Mouse (Mus musculus) hindbrain, embryonic 14.5 days (tissue): ENCODE measurements around the gene Prkar1b. TPM values are rescaled to one million over a fixed set of nuclear protein-coding genes. Genes with fewer than 3 reads are reported as not detected.
A peak's percentile ranks its signal among the peaks of the same experiment; 100 is the strongest.

Experiments used
- ATAC-seq: fragments of 200-750 bp; cut with Nextera tagmentation; 2 replicates; pipeline ENCODE4 v1.8.0; 2017; ENCODE audit warnings: moderate number of reproducible peaks, mild to moderate bottlenecking, moderate TSS enrichment, moderate library complexity; ENCODE audit not compliant: low FRiP score
- DNase-seq: peaks from one replicate; pipeline ENCODE4 v3.0.0-alpha.2; 2015; ENCODE audit warnings: low spot score
- H3K27ac ChIP-seq: fragments of 300-500 bp; sonication (generic); 2 replicates; pipeline ENCODE4 v1.5.1; 2014; ENCODE audit warnings: mild to moderate bottlenecking, moderate library complexity
- H3K27me3 ChIP-seq: fragments of 300-500 bp; sonication (generic); 2 replicates; pipeline ENCODE4 v1.6.1; 2014; ENCODE audit warnings: mild to moderate bottlenecking, low read length, mixed read lengths; ENCODE audit not compliant: control insufficient read depth, insufficient read depth
- H3K36me3 ChIP-seq: fragments of 300-500 bp; sonication (generic); replicated peaks from 2 replicates; pipeline ENCODE4 v1.6.1; 2014; ENCODE audit not compliant: control insufficient read depth, insufficient read depth
- H3K4me1 ChIP-seq: fragments of 300-500 bp; sonication (generic); replicated peaks from 2 replicates; pipeline ENCODE4 v1.6.1; 2014; ENCODE audit warnings: antibody characterized with exemption, low read length, mixed read lengths; ENCODE audit not compliant: control insufficient read depth, insufficient read depth
- H3K4me2 ChIP-seq: fragments of 300-500 bp; sonication (generic); replicated peaks from 2 replicates; pipeline ENCODE4 v1.6.1; 2014; ENCODE audit warnings: mild to moderate bottlenecking, moderate library complexity
- H3K4me3 ChIP-seq: fragments of 300-500 bp; sonication (generic); replicated peaks from 2 replicates; pipeline ENCODE4 v1.5.1; 2014; ENCODE audit warnings: mild to moderate bottlenecking, low read length
- H3K9ac ChIP-seq: fragments of 300-500 bp; sonication (generic); 2 replicates; pipeline ENCODE4 v1.6.1; 2014
- H3K9me3 ChIP-seq: fragments of 300-500 bp; sonication (generic); 2 replicates; pipeline ENCODE4 v1.6.1; 2016; ENCODE audit warnings: low read length; ENCODE audit not compliant: control insufficient read depth
- WGBS: fragments of 180-500 bp; shearing (Covaris S2); extraction: QIAGEN DNeasy Blood & Tissue Kit; methylation state at CpG from one replicate; pipeline ENCODE4 v1.1.7; 2014; 5-methylcytosine and 5-hydroxymethylcytosine counted together
- polyA plus RNA-seq: library from polyadenylated mRNA; unstranded; fragments of >200 nt; fragmentation: Nextera tagmentation; extraction: Ambion mirVana; gene quantifications from 2 replicates; pipeline ENCODE4 v1.2.1, GENCODE M21; 2014

Gene Prkar1b
- polyA plus RNA-seq, 1 experiment from 2014 or later: 215 TPM

DNA sequence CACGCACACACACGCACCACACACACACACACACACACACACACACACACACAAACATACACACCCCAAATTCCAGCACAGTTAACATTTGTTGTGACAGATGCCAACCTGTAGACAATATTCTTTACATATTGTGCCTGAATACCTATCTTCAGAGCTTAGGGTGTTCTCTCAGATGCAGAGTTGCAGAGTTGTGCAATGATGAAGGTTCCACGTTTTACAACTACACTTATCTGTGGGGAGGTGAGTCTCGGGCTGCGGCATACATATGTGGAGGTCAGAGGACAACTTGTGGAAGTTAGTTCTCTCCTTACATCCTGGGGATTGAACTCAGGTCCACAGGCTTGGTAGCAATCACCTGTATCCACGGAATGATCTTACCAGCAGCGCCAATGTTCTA, 34.3 kb downstream of the Prkar1b start:
- no peak for DNase-seq
- Histone ChIP-seq H3K36me3 (peaks cover 24% of the 10 kb centered on the region), H3K4me2 (no peak overlapping the region), H3K4me3 (no peak overlapping the region), H3K27me3 (no peaks in the 10 kb centered on the region), H3K9ac (no peak overlapping the region), H3K4me1 (no peaks in the 10 kb centered on the region), H3K9me3 (no peaks in the 10 kb centered on the region), H3K27ac (no peak overlapping the region)
- ATAC-seq: no peak
- 96% methylated on average over 7 of the region's 7 CpGs for WGBS

DNA sequence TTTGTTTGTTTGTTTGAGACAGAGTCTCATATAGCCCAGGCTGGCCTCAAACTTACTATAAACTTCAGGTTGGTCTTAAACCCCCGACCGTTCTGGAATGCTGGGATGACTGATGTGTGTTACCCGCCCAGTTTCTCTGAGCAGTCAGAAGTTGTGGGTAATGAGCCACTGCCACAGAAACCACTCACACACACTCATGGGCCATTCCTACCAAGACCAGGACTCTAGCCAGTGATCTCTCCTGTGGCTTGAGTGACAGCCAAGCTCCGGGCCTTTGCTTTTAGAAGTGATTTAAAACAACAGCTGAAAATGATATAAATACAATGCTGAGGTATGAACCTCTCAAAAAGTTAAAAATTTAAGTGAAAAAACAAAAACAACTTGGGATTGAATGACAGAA, 34.9 kb downstream of the Prkar1b start:
- Histone ChIP-seq H3K9me3 (no peaks in the 10 kb centered on the region), H3K4me1 (no peaks in the 10 kb centered on the region), H3K4me2 (no peak overlapping the region), H3K4me3 (no peak overlapping the region), H3K9ac (no peak overlapping the region), H3K27ac (no peak overlapping the region), H3K27me3 (no peaks in the 10 kb centered on the region), H3K36me3 (peaks cover 24% of the 10 kb centered on the region)
- ATAC-seq (no peak), DNase-seq (no peak)
- 79% methylated on average over 4 of the region's 4 CpGs for WGBS

DNA sequence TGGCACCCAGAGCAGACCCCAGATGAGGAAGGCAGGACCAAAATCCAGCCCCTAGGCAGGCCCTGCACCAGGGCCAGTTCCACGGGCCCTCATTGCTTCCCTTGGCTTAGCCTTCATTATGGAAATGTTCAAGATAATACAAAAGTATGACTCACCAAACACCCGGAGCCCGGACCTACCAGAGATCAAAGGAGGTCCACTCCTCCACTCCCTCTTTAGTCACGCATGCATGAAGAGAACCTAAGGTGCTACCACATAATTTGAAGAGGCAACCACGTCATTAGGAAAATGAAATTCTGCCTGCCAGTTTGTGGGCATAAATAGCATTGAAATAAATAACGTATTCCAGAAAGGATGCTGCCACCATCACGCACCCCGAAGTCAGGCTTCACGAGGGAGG, 37.4 kb downstream of the Prkar1b start:
- 81% methylated on average over 9 of the region's 9 CpGs for WGBS
- no peak overlapping the region for H3K4me3 ChIP-seq
- H3K36me3 ChIP-seq: peaks cover 25% of the 10 kb centered on the region
- no peaks in the 10 kb centered on the region for H3K9me3 ChIP-seq
- H3K9ac ChIP-seq: no peak overlapping the region
- H3K27ac ChIP-seq: no peak overlapping the region
- DNase-seq: no peak
- no peak overlapping the region for H3K4me2 ChIP-seq
- no peaks in the 10 kb centered on the region for H3K4me1 ChIP-seq
- no peaks in the 10 kb centered on the region for H3K27me3 ChIP-seq
- no peak for ATAC-seq

DNA sequence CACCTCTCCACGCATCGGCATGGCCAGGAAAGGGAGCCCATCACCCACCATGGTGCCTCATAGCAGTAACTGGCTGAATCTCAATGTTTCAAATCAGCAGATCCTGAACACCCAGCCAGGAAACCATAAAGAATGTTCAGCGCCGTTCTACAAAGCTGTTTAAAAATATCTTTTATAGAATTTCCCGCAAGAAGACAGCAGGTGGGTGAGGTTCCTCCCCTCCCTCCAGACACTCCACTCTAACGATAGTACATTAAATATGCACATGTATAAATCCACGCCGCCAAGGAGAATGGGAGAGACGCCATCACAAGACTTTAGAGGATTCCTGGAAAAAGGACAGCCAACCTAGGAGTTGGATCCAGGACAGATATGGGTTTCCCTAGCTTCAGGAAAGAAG, 37.8 kb downstream of the Prkar1b start:
- Histone ChIP-seq H3K9me3 (no peaks in the 10 kb centered on the region), H3K9ac (no peak overlapping the region), H3K27me3 (no peaks in the 10 kb centered on the region), H3K4me2 (no peak overlapping the region), H3K4me3 (no peak overlapping the region), H3K4me1 (no peaks in the 10 kb centered on the region), H3K36me3 (peaks cover 25% of the 10 kb centered on the region), H3K27ac (no peak overlapping the region)
- WGBS: 71% methylated on average over 9 of the region's 9 CpGs
- ATAC-seq (no peak), DNase-seq (no peak)

DNA sequence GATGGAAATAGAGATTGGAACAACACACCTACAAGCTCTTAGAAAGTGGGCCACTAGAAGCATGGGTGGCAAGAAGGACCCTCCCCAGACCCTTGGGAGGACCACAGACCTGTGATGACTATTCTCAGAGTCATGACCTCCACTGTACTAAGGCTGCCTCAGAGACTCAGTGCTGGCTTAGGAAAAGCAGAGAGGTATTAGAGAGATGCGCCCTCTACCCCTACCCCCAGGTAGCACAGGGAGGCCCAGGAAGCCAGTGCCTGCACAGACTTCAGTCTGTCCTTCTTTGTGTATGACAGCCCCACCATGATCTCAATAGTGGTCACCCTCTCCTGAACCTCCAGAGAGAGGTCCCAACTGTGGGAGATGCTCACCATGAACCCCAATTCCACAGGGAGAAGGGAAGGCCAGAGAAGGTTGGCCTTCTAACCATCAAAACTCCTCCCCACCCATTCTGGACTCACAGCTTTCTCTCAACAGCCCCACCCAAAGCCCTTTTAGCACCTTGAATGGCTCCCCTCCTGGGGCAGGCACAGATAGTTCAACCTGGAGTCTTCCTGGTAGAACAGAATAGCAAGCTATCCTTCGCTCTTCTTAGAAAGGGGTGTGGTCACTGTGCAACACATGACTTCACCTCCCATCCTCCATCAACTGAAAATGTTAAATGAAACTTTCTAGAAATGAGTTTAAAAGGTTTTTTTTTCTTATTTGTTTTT, 39.5 kb downstream of the Prkar1b start:
- H3K4me3 ChIP-seq: no peak overlapping the region
- H3K9ac ChIP-seq: no peak overlapping the region
- no peak for ATAC-seq
- H3K27me3 ChIP-seq: no peaks in the 10 kb centered on the region
- no peaks in the 10 kb centered on the region for H3K4me1 ChIP-seq
- peaks cover 33% of the 10 kb centered on the region for H3K36me3 ChIP-seq
- H3K4me2 ChIP-seq: no peak overlapping the region
- H3K27ac ChIP-seq: no peak overlapping the region
- WGBS: 92% methylated on average over 2 of the region's 2 CpGs
- no peak for DNase-seq
- no peaks in the 10 kb centered on the region for H3K9me3 ChIP-seq

GRCm38 (mm10) chr5:139107815-139108214, 42.0 kb downstream of the Prkar1b start:
- 83% methylated on average over 9 of the region's 9 CpGs for WGBS

DNA sequence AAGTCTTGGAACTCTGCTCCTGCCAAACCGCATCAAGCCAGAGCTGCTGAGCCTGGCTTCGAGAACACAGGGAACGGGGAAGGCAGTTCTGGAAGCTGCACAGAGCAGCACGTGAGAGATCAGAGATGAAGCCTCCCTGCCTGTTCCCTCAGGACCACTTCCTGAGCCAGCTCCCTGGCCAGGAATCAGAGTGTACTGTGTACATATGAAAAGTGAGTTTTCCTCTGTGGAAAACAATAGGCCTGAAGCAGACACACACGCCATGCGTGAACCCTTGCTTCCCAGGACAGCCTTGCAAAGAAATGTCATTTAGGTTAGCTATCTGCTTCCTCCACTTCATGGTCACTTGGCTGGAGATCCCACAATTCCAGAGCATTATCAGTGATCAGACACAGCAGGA, 48.0 kb downstream of the Prkar1b start:
- Histone ChIP-seq H3K9me3 (no peaks in the 10 kb centered on the region), H3K36me3 (peaks cover 26% of the 10 kb centered on the region), H3K27me3 (no peaks in the 10 kb centered on the region), H3K4me2 (no peak overlapping the region), H3K4me1 (peaks cover 8% of the 10 kb centered on the region; the same call in 1 of the 2 replicates), H3K9ac (no peak overlapping the region), H3K27ac (no peak overlapping the region), H3K4me3 (no peak overlapping the region)
- ATAC-seq (no peak), DNase-seq (no peak)
- WGBS: 76% methylated on average over 6 of the region's 6 CpGs

More at GRCm38 (mm10) chr5:139107815-139108214, 42.0 kb downstream of the Prkar1b start:
- H3K9ac ChIP-seq: no peak overlapping the region
- H3K27me3 ChIP-seq: no peaks in the 10 kb centered on the region
- H3K4me2 ChIP-seq: no peak overlapping the region
- H3K4me1 ChIP-seq: no peaks in the 10 kb centered on the region
- no peak for ATAC-seq
- no peak overlapping the region for H3K27ac ChIP-seq
- H3K4me3 ChIP-seq: no peak overlapping the region
- DNase-seq: no peak
- H3K36me3 ChIP-seq: peaks cover 40% of the 10 kb centered on the region
- no peaks in the 10 kb centered on the region for H3K9me3 ChIP-seq

GRCm38 (mm10) chr5:139098991-139099972, 50.5 kb downstream of the Prkar1b start:
- ATAC-seq: peak; percentile 37; the same call in 1 of the 2 replicates
- H3K27ac ChIP-seq: peak overlapping the region; percentile 43
- H3K36me3 ChIP-seq: peaks cover 4% of the 10 kb centered on the region; the same call in 1 of the 2 replicates
- 42% methylated on average over 12 of the region's 12 CpGs for WGBS
- H3K27me3 ChIP-seq: no peaks in the 10 kb centered on the region
- no peak for DNase-seq
- H3K9ac ChIP-seq: no peak overlapping the region
- H3K9me3 ChIP-seq: no peaks in the 10 kb centered on the region
- H3K4me2 ChIP-seq: no peak overlapping the region
- peaks cover 8% of the 10 kb centered on the region; the same call in 1 of the 2 replicates for H3K4me1 ChIP-seq
- no peak overlapping the region for H3K4me3 ChIP-seq
